Mouse (Mus musculus) right cerebral cortex, adult 2 months (tissue): ENCODE measurements at regions not wholly inside any gene's neighbourhood (a gene's known extent, or its start where the extent isn't known, plus 50 kb on each side); places are given as distances from the start of the nearest gene placed in this dataset.
A peak's percentile ranks its signal among the peaks of the same experiment; 100 is the strongest.

Experiments used
- DNase-seq, 2 experiments: peaks; one replicate each; pipeline ENCODE4 v3.0.0; 2021 to 2022; ENCODE audit warnings: low spot score in 2 of 2

DNA sequence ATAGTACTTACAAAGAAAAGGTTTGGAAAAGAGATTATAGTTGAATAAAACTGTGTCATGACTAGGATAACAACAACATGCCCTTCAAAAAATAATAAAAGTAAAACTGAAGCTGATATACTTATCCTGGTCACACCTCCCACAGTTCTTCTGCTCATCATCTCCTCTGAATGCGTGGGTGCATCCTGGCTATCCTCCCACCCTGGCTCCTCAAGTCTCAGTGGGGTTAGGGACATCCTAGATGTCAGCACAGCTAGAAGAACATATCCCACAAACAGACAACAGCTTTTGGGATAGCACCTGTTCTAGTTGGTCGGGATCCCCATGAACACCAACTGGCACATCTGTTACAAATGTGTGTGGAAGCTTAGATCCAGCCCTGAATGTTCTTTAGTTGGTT lies 786.7 kb upstream of the Brinp3 start:
- DNase-seq: peak; percentile 18 to 41
